Mouse (Mus musculus) heart, postnatal 0 days (tissue): ENCODE measurements around the gene Mnat1. TPM values are rescaled to one million over a fixed set of nuclear protein-coding genes. Genes with fewer than 3 reads are reported as not detected.
"Not testable (repeated sequence)": the region's sequence is repeated elsewhere in the genome, so short reads cannot be mapped to it uniquely, and the experiment has no call there.

Experiments
- ATAC-seq: fragments of 200-750 bp; cut with Nextera tagmentation; 2 replicates; pipeline ENCODE4 v1.8.0; 2017; ENCODE audit warnings: low read depth, moderate number of reproducible peaks, moderate library complexity; ENCODE audit not compliant: insufficient read depth
- DNase-seq: peaks from one replicate; pipeline ENCODE4 v3.0.0-alpha.2; 2016; ENCODE audit warnings: low spot score
- H3K27ac ChIP-seq: fragments of 300-500 bp; sonication (generic); 2 replicates; pipeline ENCODE4 v1.5.1; 2014; ENCODE audit warnings: low read depth, mild to moderate bottlenecking
- H3K27me3 ChIP-seq: fragments of 300-500 bp; sonication (generic); 2 replicates; pipeline ENCODE4 v1.6.1; 2014; ENCODE audit warnings: low read length, mixed read lengths; ENCODE audit not compliant: control insufficient read depth, insufficient read depth
- H3K36me3 ChIP-seq: fragments of 300-500 bp; sonication (generic); replicated peaks from 2 replicates; pipeline ENCODE4 v1.6.1; 2014; ENCODE audit warnings: low read length, mixed read lengths; ENCODE audit not compliant: control insufficient read depth, insufficient read depth
- H3K4me1 ChIP-seq: fragments of 300-500 bp; sonication (generic); 2 replicates; pipeline ENCODE4 v1.6.1; 2014; ENCODE audit warnings: antibody characterized with exemption; ENCODE audit not compliant: control insufficient read depth, insufficient read depth
- H3K4me2 ChIP-seq: fragments of 300-500 bp; sonication (generic); 2 replicates; pipeline ENCODE4 v1.6.1; 2014; ENCODE audit warnings: low read depth, mild to moderate bottlenecking, low read length, moderate library complexity
- H3K4me3 ChIP-seq: fragments of 300-500 bp; sonication (generic); 2 replicates; pipeline ENCODE4 v1.5.1; 2014; ENCODE audit warnings: low read depth, low read length
- H3K9ac ChIP-seq: fragments of 300-500 bp; sonication (generic); replicated peaks from 2 replicates; pipeline ENCODE4 v1.6.1; 2014; ENCODE audit warnings: low read depth, low read length, mixed read lengths
- H3K9me3 ChIP-seq: fragments of 300-500 bp; sonication (generic); replicated peaks from 2 replicates; pipeline ENCODE4 v1.6.1; 2016; ENCODE audit warnings: low read length; ENCODE audit not compliant: control insufficient read depth
- CTCF ChIP-seq: IDR thresholded peaks from 2 replicates; pipeline ENCODE4 v1.5.1; 2016; ENCODE audit warnings: antibody characterized with exemption, control low read depth, low read depth
- EP300 ChIP-seq: IDR thresholded peaks from 2 replicates; pipeline ENCODE4 v1.6.1; 2016; ENCODE audit warnings: antibody characterized with exemption, low read depth
- WGBS: fragments of 180-500 bp; shearing (Covaris S2); extraction: QIAGEN DNeasy Blood & Tissue Kit; methylation state at CpG from one replicate; pipeline ENCODE4 v1.1.7; 2014; 5-methylcytosine and 5-hydroxymethylcytosine counted together
- polyA plus RNA-seq: library from polyadenylated mRNA; unstranded; fragments of >200 nt; fragmentation: Nextera tagmentation; extraction: Ambion mirVana; gene quantifications from 2 replicates; pipeline ENCODE4 v1.2.1, GENCODE M21; 2015
- total RNA-seq: library from RNA; depleted of rRNA; stranded (reverse); fragments of >200 nt; gene quantifications from 2 replicates; pipeline ENCODE4 v1.2.3, GENCODE M21; 2014; ENCODE audit warnings: low replicate concordance; rRNA removed

Mnat1 gene
- total RNA-seq (11.1 and 28.2 TPM in 2 replicates), polyA plus RNA-seq (19.6 and 20.7 TPM in 2 replicates)

DNA sequence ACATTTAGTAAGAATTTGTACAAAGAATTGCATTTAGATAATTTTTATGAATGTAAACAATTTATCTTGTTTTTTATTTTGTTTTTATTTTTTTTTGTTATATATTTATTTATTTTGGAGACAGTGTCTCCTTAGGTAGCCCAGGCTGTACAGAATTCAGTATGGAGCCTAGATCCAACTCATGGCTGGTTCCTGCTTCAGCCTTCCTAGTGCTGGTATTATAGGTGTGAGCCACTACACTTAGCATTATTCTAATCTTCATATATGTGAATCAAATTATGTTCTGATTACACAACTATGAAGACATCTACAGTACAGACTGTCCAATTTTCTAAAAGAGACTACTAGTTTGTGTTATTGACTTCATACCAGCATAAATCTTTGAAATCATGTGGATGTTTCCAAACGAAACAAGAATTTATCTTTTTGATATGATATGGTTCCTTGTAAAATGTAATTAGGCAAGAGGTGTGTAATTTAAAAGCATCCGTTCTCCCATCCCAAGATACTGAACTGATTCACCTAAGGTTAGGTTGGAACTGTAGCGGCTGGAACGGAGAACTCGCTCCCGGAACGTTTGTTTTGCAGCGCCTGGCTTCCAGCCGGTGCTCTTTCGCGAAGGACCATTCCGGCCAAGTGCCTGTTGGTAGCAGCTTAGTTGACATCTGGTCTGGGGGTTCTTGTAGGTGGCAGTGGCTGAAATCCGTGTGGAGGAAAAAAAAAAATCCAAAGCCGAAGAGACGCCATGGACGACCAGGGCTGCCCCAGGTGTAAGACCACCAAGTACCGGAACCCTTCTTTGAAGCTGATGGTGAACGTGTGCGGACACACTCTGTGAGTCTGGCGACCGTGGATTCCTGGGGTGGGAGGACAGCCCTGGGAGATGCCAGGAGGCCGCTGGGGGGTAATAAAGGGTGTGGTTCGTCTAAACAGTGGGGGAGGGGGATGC lies at the start of gene Mnat1:
Gene Mnat1, plus strand, starts transcription at position 625 of the 949 bp plus-strand sequence.
- TF ChIP-seq CTCF: no peak
- TF ChIP-seq EP300: 0 out of 2 replicates have a peak, but pooled peaks have one; percentile 33
- Histone ChIP-seq H3K4me1 (peaks cover 17% of the 10 kb centered on the region), H3K27me3 (no peaks in the 10 kb centered on the region), H3K9ac (peak within 1 kb of the TSS; percentile 75), H3K27ac (peak within 1 kb of the TSS; percentile 84), H3K36me3 (no peaks in the 10 kb centered on the region), H3K4me3 (peak within 1 kb of the TSS; percentile 93), H3K4me2 (peak within 1 kb of the TSS; percentile 70), H3K9me3 (no peaks in the 10 kb centered on the region)
- peak; percentile 84 for ATAC-seq
- peak; percentile 76 for DNase-seq
- 1% methylated on average over 23 of the region's 23 CpGs for WGBS

DNA sequence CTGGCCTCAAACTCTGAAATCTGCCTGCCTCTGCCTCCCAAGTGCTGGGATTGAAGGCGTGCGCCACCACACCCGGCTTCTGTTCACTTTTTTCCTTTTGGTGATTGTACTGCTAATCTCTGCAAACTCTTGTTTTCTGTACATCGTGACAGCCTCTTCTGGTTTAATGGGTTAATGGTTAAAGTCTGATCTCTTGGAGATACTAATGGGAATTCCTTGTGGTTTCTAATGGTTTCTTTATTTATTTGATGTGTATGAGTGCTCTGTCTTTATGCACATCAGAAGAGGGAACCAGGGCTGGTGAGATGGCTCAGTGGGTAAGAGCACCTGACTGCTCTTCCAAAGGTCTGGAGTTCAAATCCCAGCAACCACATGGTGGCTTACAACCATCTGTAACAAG lies 41.7 kb upstream of the Mnat1 start:
- not testable (repeated sequence) for H3K27me3 ChIP-seq, H3K4me2 ChIP-seq, H3K9me3 ChIP-seq, H3K4me3 ChIP-seq, DNase-seq, H3K36me3 ChIP-seq, H3K4me1 ChIP-seq, H3K9ac ChIP-seq, H3K27ac ChIP-seq, ATAC-seq
- WGBS: 88% methylated on average over 4 of the region's 4 CpGs

DNA sequence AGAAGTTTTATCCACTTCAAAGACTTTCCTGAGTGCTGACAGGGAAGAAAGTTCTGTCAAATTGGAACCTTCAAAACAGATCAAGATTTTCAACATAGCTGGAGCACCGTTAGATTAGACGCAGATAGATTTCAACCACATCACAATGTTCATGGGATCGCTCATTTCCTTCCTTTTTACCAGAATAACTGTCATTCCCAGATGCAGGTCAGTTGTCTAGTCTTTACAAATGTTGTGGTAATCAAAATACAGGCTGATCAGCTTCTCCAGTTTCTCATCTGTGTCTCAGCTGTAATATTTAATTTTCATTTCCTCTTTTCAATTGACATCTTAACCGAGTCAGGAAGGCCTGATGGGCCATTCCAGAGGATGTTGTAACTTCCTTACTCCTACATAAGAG lies 39.7 kb upstream of the Mnat1 start:
- TF ChIP-seq CTCF (no peak), EP300 (no peak)
- Histone ChIP-seq H3K4me3 (no peak overlapping the region), H3K4me1 (no peaks in the 10 kb centered on the region), H3K9me3 (no peaks in the 10 kb centered on the region), H3K9ac (no peak overlapping the region), H3K36me3 (no peaks in the 10 kb centered on the region), H3K4me2 (no peak overlapping the region), H3K27me3 (no peaks in the 10 kb centered on the region), H3K27ac (no peak overlapping the region)
- WGBS: 64% methylated on average over 4 of the region's 4 CpGs
- no peak for DNase-seq
- no peak for ATAC-seq

DNA sequence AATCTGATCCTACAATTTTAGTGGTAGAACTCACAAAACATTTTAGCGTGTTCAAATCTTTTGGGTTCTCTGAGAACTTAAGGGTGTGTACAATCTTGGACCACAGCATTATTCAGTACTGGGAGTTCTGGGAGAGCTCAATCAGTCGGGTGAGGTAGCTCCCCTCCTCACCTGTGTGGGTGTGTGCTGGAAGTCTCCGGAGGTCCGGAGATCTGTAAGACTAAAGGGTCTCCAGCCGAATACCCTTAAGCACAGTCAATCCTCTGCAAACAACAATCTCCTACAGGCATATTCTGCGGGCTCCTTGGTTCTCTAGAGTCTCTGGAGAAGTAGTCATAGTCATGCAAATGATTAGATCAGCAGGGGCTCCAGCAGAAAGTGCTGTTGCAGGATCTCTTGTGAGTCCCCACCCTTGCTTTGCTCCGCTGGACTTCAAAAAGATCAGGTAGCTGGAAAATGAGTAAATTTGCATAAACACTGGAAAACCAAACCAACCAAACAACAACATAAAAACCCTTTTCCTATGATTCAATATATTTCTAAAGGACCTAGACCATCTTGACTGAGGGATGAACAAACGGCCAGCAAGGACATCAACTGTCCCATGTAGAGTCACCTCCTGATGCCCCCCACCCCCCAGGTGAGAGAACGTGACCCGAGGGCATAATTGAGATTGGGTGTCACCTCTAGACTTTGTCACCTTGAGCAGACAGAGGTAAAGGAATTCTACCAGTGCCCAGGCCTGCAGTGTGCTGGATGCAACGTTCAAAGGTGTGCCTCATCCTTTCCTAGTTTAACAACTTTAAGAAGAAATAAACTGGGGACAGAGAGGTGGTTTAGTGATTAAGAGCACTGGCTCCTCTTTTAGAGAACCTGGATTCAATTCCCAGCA lies 37.5 kb upstream of the Mnat1 start:
- WGBS: 28% methylated on average over 11 of the region's 11 CpGs
- H3K9ac ChIP-seq: no peak overlapping the region
- no peaks in the 10 kb centered on the region for H3K9me3 ChIP-seq
- H3K4me3 ChIP-seq: no peak overlapping the region
- H3K36me3 ChIP-seq: no peaks in the 10 kb centered on the region
- DNase-seq (no peak), ATAC-seq (no peak)
- H3K4me2 ChIP-seq: no peak overlapping the region
- H3K4me1 ChIP-seq: no peaks in the 10 kb centered on the region
- no peak overlapping the region for H3K27ac ChIP-seq
- no peak for TF ChIP-seq CTCF
- no peak for TF ChIP-seq EP300
- H3K27me3 ChIP-seq: no peaks in the 10 kb centered on the region

DNA sequence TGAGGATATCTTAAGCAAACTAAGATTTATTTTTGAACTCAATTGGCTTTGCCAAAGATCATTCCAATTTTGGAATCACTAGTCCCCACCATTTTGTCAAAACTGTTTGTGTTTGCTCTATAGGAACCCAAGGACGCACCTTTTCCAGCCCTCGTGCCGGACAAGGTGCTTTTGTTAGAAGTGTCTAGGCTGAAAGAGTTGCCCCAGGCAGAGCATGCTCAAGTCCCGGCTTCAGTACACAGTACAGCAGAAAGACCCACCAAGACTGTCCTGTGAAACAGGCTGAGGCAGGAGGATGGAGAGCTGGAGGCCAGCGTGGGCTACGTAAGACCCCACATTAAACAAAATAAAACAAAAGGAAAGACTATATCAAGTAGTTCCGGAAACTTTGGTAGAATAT lies 36.4 kb upstream of the Mnat1 start:
- no peak for ATAC-seq
- Histone ChIP-seq H3K4me1 (no peaks in the 10 kb centered on the region), H3K9me3 (no peaks in the 10 kb centered on the region), H3K27ac (no peak overlapping the region), H3K36me3 (no peaks in the 10 kb centered on the region), H3K4me2 (no peak overlapping the region), H3K9ac (no peak overlapping the region), H3K27me3 (no peaks in the 10 kb centered on the region), H3K4me3 (no peak overlapping the region)
- TF ChIP-seq CTCF: no peak
- TF ChIP-seq EP300: no peak
- DNase-seq: no peak
- WGBS: 88% methylated on average over 7 of the region's 7 CpGs
